Mouse (Mus musculus): ENCODE results near the gene Katnbl1.

DNA sequence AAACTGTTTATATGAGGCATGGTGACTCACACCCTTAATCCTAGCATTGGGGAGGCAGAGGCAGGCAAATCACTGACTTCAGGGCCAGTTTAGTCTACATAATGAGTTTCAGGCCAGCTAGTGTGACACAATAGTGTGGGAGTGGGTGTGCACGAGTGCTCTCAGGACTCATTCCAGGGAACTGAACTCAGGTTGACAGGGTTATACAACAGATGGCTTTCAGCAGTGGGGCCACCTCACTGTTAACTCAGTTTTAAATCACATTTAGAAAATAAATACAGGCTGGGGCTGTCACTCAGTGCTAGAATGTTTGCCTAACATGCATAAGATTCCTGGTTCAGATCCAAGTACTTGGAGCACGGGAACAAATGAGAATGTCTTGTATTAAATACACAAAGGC, 19.4 kb upstream of the Katnbl1 start:
- TF ChIP-seq CTCF (IDR thresholded peaks at IDR 0.05; ENCODE audit: borderline replicate concordance, extremely low read depth, insufficient read depth, insufficient read length) (no peak), POLR2A (IDR thresholded peaks at IDR 0.05; ENCODE audit: borderline replicate concordance, extremely low read depth, insufficient read depth, insufficient read length, poor library complexity, severe bottlenecking) (no peak)
